Mouse (Mus musculus) liver (tissue): ENCODE data around the gene Bglap.
"Not testable (repeated sequence)": the region's sequence is repeated elsewhere in the genome, so short reads cannot be mapped to it uniquely, and the experiment has no call there.

Experiments used
- DNase-seq: peaks from one replicate; pipeline ENCODE4 v3.0.0-alpha.2; 2020; ENCODE audit warnings: mixed read lengths

Bglap gene

GRCm38 (mm10) chr3:88384364-88384763 lies at the start of gene Bglap:
Gene Bglap, minus strand, starts transcription at chr3:88384464.
- DNase-seq: no peak

GRCm38 (mm10) chr3:88428639-88429038 lies 44.4 kb upstream of the Bglap start:
- DNase-seq: not testable (repeated sequence)

GRCm38 (mm10) chr3:88427342-88427905 lies 43.2 kb upstream of the Bglap start:
- no peak for DNase-seq

GRCm38 (mm10) chr3:88425708-88426420 lies 41.6 kb upstream of the Bglap start:
- DNase-seq: no peak

GRCm38 (mm10) chr3:88425330-88425689 lies 41.0 kb upstream of the Bglap start:
- no peak for DNase-seq

GRCm38 (mm10) chr3:88424605-88425329 lies 40.5 kb upstream of the Bglap start, which contains the start of gene Slc25a44:
Gene Slc25a44, minus strand, starts transcription at chr3:88425139.
- peak; percentile 92 for DNase-seq

- no peak for DNase-seq
Observed at GRCm38 (mm10) chr3:88422020-88422720, 37.9 kb upstream of the Bglap start.

GRCm38 (mm10) chr3:88420771-88421170 lies 36.5 kb upstream of the Bglap start:
- no peak for DNase-seq

- no peak for DNase-seq
Observed at GRCm38 (mm10) chr3:88418016-88418415, 33.8 kb upstream of the Bglap start.

- no peak for DNase-seq
Observed at GRCm38 (mm10) chr3:88415668-88416067, 31.4 kb upstream of the Bglap start.

- no peak for DNase-seq
Observed at GRCm38 (mm10) chr3:88412636-88413035, 28.4 kb upstream of the Bglap start.

GRCm38 (mm10) chr3:88411681-88412080 lies 27.4 kb upstream of the Bglap start:
- peak; percentile 77 for DNase-seq

GRCm38 (mm10) chr3:88410645-88411031 lies 26.4 kb upstream of the Bglap start:
- peak; percentile 23 for DNase-seq

GRCm38 (mm10) chr3:88409741-88410644 lies 25.7 kb upstream of the Bglap start, which contains the start of gene Pmf1:
Gene Pmf1, minus strand, starts transcription at chr3:88410331.
- peak; percentile 95 for DNase-seq

- DNase-seq: no peak
Observed at GRCm38 (mm10) chr3:88408953-88409352, 24.7 kb upstream of the Bglap start.

GRCm38 (mm10) chr3:88407529-88407928 lies 23.3 kb upstream of the Bglap start:
- DNase-seq: no peak

GRCm38 (mm10) chr3:88407090-88407489 lies 22.8 kb upstream of the Bglap start:
- peak; percentile 72 for DNase-seq

- no peak for DNase-seq
Observed at GRCm38 (mm10) chr3:88403522-88404230, 19.4 kb upstream of the Bglap start.

GRCm38 (mm10) chr3:88398666-88399065 lies 14.4 kb upstream of the Bglap start:
- no peak for DNase-seq

GRCm38 (mm10) chr3:88395742-88396141 lies 11.5 kb upstream of the Bglap start:
- DNase-seq: no peak

- DNase-seq: no peak
Observed at GRCm38 (mm10) chr3:88395288-88395687, 11.0 kb upstream of the Bglap start.
